Mouse (Mus musculus): Measurements from ENCODE around the gene Gatm.
A peak's percentile ranks its signal among the peaks of the same experiment; 100 is the strongest.

DNA sequence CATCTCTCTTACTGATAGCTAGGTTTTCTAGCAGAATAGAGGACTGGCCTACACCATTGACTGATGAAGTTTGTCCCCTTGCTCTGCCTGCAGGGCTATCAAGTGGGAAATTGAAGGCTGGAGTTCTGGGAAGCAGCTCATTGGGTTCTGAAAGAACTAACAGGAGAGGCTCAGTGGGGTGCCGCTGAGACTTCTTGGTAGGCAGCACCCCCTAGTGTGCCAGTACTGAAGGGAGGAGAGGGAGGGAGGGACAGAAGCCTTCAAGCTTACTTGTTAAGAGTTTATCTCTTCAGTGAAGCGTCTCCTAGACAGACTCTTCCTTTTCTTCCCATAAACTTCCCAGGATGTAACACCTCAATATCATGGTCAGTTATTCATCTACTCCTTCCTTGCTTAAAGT, 52.8 kb downstream of the Gatm start:
- TF ChIP-seq CTCF (IDR thresholded peaks at IDR 0.05) (peak; percentile 84), EP300 (IDR thresholded peaks at IDR 0.05; ENCODE audit: insufficient read depth, low read depth, low read length) (0 out of 2 replicates have a peak, but pooled peaks have one; percentile 34)
